Comparison of ENCODE assay signal across 8 mouse cellular contexts in the genomic region with DNA sequence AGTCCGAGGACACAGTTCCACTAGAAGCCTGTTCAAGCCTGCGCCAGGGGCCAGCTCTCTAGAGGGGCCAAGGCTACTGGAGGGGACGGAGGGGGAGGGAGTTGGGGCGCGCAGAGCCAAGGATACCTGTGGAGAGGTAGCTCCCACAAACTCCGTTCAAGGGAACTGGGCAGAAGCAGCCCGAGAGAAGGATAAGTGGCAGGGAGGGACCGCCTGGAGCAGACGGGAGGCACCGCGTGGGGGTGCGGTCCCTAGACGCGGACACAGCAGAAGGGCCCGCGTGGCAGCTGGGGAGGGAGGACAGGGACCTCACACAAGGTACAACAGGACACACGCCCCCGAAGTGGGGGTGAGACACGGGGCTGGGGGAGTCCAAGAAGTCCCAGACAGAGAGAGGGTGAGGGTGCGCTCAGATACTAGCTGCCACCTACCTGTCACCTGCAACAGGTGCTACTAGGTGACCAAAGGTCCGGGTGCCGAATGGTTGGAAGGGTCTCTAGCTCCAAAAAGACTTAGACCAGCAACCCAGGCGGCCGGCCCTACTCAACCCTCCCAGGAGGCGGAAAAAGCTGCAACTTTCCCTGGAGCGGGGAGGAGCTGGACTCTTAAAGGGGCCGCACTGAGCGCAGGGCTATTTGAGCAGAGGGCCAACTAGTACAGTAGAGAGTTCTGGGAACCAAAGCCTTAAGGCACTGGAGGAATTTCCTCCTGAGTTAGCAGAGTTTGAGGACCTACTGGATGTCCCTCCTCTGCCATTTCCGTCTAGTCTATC. TPM values are rescaled to one million over a fixed set of nuclear protein-coding genes. Genes with fewer than 3 reads are reported as not detected.
DNase-seq lines count a peak whose midpoint lies in the region; ATAC-seq and TF ChIP-seq lines count a peak whose summit lies in the region.

A gene (minus strand): TSS at position 582 of the 772 bp plus-strand sequence.

- WGBS in forebrain, embryonic 15.5 days = 19% methylated on average over 29 of the region's 29 CpGs
- 26% methylated on average over 24 of the region's 29 CpGs for WGBS in hindbrain, embryonic 11.5 days
- WGBS in limb, embryonic 14.5 days = 21% methylated on average over 21 of the region's 29 CpGs
- 17% methylated on average over 29 of the region's 29 CpGs for whole genome bisulfite sequencing in midbrain, embryonic 14.5 days

- H3K36me3 ChIP-seq in forebrain, embryonic 15.5 days = no peaks in the 10 kb centered on the region
- H3K36me3 ChIP-seq in hindbrain, embryonic 11.5 days (ENCODE audit: control insufficient read depth, insufficient read depth, low read length) = no peaks in the 10 kb centered on the region
- no peaks in the 10 kb centered on the region for H3K36me3 ChIP-seq in limb, embryonic 14.5 days (ENCODE audit: control insufficient read depth, insufficient read depth, low read length)
- no peaks in the 10 kb centered on the region for H3K36me3 ChIP-seq in midbrain, embryonic 14.5 days (ENCODE audit: control insufficient read depth, insufficient read depth, low read length)

- no peak for TF ChIP-seq POLR2A in limb, embryonic 14.5 days (IDR thresholded peaks at IDR 0.05; ENCODE audit: borderline replicate concordance, extremely low read depth, insufficient read depth, insufficient read length)

- peak within 1 kb of the TSS; percentile 44 for H3K4me2 ChIP-seq in forebrain, embryonic 15.5 days (replicated peaks)
- peak within 1 kb of the TSS; percentile 53 for H3K4me2 ChIP-seq in hindbrain, embryonic 11.5 days (replicated peaks; ENCODE audit: low read depth, low read length)
- H3K4me2 ChIP-seq in limb, embryonic 14.5 days (replicated peaks; ENCODE audit: low read depth, low read length, severe bottlenecking) = peak within 1 kb of the TSS; percentile 58
- H3K4me2 ChIP-seq in midbrain, embryonic 14.5 days (ENCODE audit: low read length) = peak within 1 kb of the TSS; percentile 52

- no peaks in the 10 kb centered on the region for H3K27me3 ChIP-seq in forebrain, embryonic 15.5 days
- H3K27me3 ChIP-seq in hindbrain, embryonic 11.5 days (ENCODE audit: control insufficient read depth, insufficient read depth, low read length) = no peaks in the 10 kb centered on the region
- H3K27me3 ChIP-seq in limb, embryonic 14.5 days (ENCODE audit: control insufficient read depth, insufficient read depth, low read length) = 0 out of 2 replicates have a peak, but pooled peaks cover 3% of the 10 kb centered on the region
- 0 out of 2 replicates have a peak, but pooled peaks cover 4% of the 10 kb centered on the region for H3K27me3 ChIP-seq in midbrain, embryonic 14.5 days (ENCODE audit: control insufficient read depth, insufficient read depth, low read length)

- DNase-seq in cerebellum, postnatal 10 days = peak; percentile 3 to 10
- no peak for DNase-seq in cerebellum, adult 11-12 months
- DNase-seq in hindbrain, embryonic 11.5 days (ENCODE audit: low spot score) = peak; percentile 36
- DNase-seq in limb, embryonic 14.5 days (ENCODE audit: low spot score) = no peak
- peak; percentile 31 for DNase-seq in midbrain, embryonic 14.5 days
- DNase-seq in urinary bladder, postnatal 36 days (ENCODE audit: low spot score in 2 of 2) = peak; percentile 4 to 20
- no peak for DNase-seq in right cerebral cortex, adult 2 months (ENCODE audit: low spot score in 2 of 2)

- H3K4me3 ChIP-seq in forebrain, embryonic 15.5 days = peak within 1 kb of the TSS; percentile 31
- peak within 1 kb of the TSS; percentile 37 for H3K4me3 ChIP-seq in hindbrain, embryonic 11.5 days (ENCODE audit: low read depth, low read length)
- peak within 1 kb of the TSS; percentile 42 for H3K4me3 ChIP-seq in limb, embryonic 14.5 days (replicated peaks; ENCODE audit: low read length)
- peak within 1 kb of the TSS; percentile 24 for H3K4me3 ChIP-seq in midbrain, embryonic 14.5 days (replicated peaks; ENCODE audit: low read depth, low read length)

- peak; percentile 58 for ATAC-seq in forebrain, embryonic 15.5 days (replicated peaks)
- ATAC-seq in hindbrain, embryonic 11.5 days (ENCODE audit: low FRiP score) = peak; percentile 63; the same call in 1 of the 2 replicates
- ATAC-seq in limb, embryonic 14.5 days (ENCODE audit: low FRiP score, low read depth) = no peak; the same call in 1 of the 2 replicates
- peak; percentile 58; the same call in 1 of the 2 replicates for ATAC-seq in midbrain, embryonic 14.5 days (ENCODE audit: low FRiP score, low TSS enrichment)

- no peak within 1 kb of the TSS for H3K27ac ChIP-seq in forebrain, embryonic 15.5 days (replicated peaks)
- H3K27ac ChIP-seq in hindbrain, embryonic 11.5 days (ENCODE audit: low read depth, low read length) = no peak within 1 kb of the TSS
- no peak within 1 kb of the TSS for H3K27ac ChIP-seq in limb, embryonic 14.5 days (replicated peaks; ENCODE audit: low read depth, low read length)
- no peak within 1 kb of the TSS for H3K27ac ChIP-seq in midbrain, embryonic 14.5 days (replicated peaks; ENCODE audit: low read depth, low read length)

- H3K4me1 ChIP-seq in forebrain, embryonic 15.5 days = no peaks in the 10 kb centered on the region; the same call in 1 of the 2 replicates
- no peaks in the 10 kb centered on the region for H3K4me1 ChIP-seq in hindbrain, embryonic 11.5 days (replicated peaks; ENCODE audit: control insufficient read depth, insufficient read depth, low read length)
- H3K4me1 ChIP-seq in limb, embryonic 14.5 days (ENCODE audit: control insufficient read depth, insufficient read depth, low read length) = no peaks in the 10 kb centered on the region
- no peaks in the 10 kb centered on the region for H3K4me1 ChIP-seq in midbrain, embryonic 14.5 days (ENCODE audit: control insufficient read depth, insufficient read depth, low read length)

- no peaks in the 10 kb centered on the region for H3K9me3 ChIP-seq in forebrain, embryonic 15.5 days
- no peaks in the 10 kb centered on the region for H3K9me3 ChIP-seq in hindbrain, embryonic 11.5 days (ENCODE audit: control insufficient read depth, low read length)
- no peaks in the 10 kb centered on the region for H3K9me3 ChIP-seq in limb, embryonic 14.5 days (ENCODE audit: control insufficient read depth, low read length)
- no peaks in the 10 kb centered on the region for H3K9me3 ChIP-seq in midbrain, embryonic 14.5 days (ENCODE audit: control insufficient read depth, low read length)

- no peak within 1 kb of the TSS for H3K9ac ChIP-seq in forebrain, embryonic 15.5 days (replicated peaks)
- H3K9ac ChIP-seq in hindbrain, embryonic 11.5 days (ENCODE audit: low read depth, low read length) = no peak within 1 kb of the TSS
- peak within 1 kb of the TSS; percentile 45 for H3K9ac ChIP-seq in limb, embryonic 14.5 days (ENCODE audit: low read depth, low read length, severe bottlenecking)
- no peak within 1 kb of the TSS for H3K9ac ChIP-seq in midbrain, embryonic 14.5 days (replicated peaks; ENCODE audit: low read length)

RNA-seq across cellular contexts. Expression of the gene that starts here (rescaled TPM):
- 0.36 and 0.82 TPM in 2 replicates for polyA plus RNA-seq in forebrain, embryonic 15.5 days (2015; fragmentation: Nextera tagmentation; extraction: Ambion mirVana)
- 1.8 and 2.5 TPM in 2 replicates for polyA plus RNA-seq in hindbrain, embryonic 11.5 days (2014; fragmentation: Nextera tagmentation; extraction: Ambion mirVana)
- 3.0 and 3.1 TPM in 2 replicates for polyA plus RNA-seq in limb, embryonic 14.5 days (2012; rRNA removed)
- 2.7 and 3.0 TPM in 2 replicates for polyA plus RNA-seq in limb, embryonic 14.5 days (2014; fragmentation: Nextera tagmentation; extraction: Ambion mirVana)
- 0.39 and 0.75 TPM in 2 replicates for polyA plus RNA-seq in midbrain, embryonic 14.5 days (2014; fragmentation: Nextera tagmentation; extraction: Ambion mirVana)

Comparison
In these comparisons a context has a peak if more than half of its experiments do, and no peak if none do; other contexts are left out.
1. DNase-seq: peak in cerebellum, postnatal 10 days (2 of 2), hindbrain, embryonic 11.5 days (single experiment) and urinary bladder, postnatal 36 days (2 of 2); none in cerebellum, adult 11-12 months (single experiment), limb, embryonic 14.5 days (single experiment) and right cerebral cortex, adult 2 months (0 of 2).
2. Peak in ATAC-seq, H3K4me3 ChIP-seq and H3K4me2 ChIP-seq in forebrain, embryonic 15.5 days; RNA of the gene not detected or under 1 TPM.
3. Peak in DNase-seq, ATAC-seq, H3K4me3 ChIP-seq and H3K4me2 ChIP-seq in midbrain, embryonic 14.5 days; RNA of the gene not detected or under 1 TPM.
4. Peak in every context shown above with its lines, with median percentiles within 50 percentile points of each other: H3K4me2 ChIP-seq and H3K4me3 ChIP-seq.